Mouse (Mus musculus) gastrocnemius, adult 8-10 months (tissue): Measurements from ENCODE around the gene Ube2g2. TPM values are rescaled to one million over a fixed set of nuclear protein-coding genes. Genes with fewer than 3 reads are reported as not detected.
"Not testable (repeated sequence)": the region's sequence is repeated elsewhere in the genome, so short reads cannot be mapped to it uniquely, and the experiment has no call there.

Source experiments
- DNase-seq, 2 experiments: peaks; one replicate each; pipeline ENCODE4 v3.0.0; 2022; ENCODE audit warnings: low spot score in 2 of 2
- total RNA-seq, 4 experiments: library from RNA; stranded (reverse); gene quantifications; 2 replicates each; pipeline ENCODE4 v1.2.4; 2022

The Ube2g2 gene
- total RNA-seq, 4 experiments from 2014 or later: 81.6 to 141 (median 104) TPM

GRCm38 (mm10) chr10:77636234-77636922 lies 14.3 kb downstream of the Ube2g2 start:
- DNase-seq: no peak

- DNase-seq: no peak
Observed at GRCm38 (mm10) chr10:77638956-77639355, 16.9 kb downstream of the Ube2g2 start.

- no peak for DNase-seq
Observed at GRCm38 (mm10) chr10:77643160-77643559, 21.1 kb downstream of the Ube2g2 start.

DNA sequence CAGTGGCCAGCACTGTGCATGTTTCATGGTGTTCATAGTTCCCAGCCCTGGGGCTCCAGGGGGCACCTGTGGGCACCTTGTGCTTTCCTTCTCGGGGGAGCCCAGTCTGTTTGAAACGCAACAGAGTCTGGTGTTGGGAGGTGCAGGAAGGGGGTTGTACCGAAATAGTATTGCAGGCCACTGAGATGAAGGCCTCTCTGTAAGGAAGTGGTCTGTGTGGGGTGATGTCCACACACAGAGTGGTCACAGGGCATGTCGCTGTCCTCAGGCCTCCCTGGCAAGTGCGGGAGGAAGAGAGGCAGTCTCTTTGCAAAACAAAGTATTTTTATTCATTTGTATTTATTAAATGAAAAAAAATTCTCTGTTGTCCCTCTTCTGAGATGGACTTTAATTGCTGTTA lies 23.5 kb downstream of the Ube2g2 start:
- no peak for DNase-seq

DNA sequence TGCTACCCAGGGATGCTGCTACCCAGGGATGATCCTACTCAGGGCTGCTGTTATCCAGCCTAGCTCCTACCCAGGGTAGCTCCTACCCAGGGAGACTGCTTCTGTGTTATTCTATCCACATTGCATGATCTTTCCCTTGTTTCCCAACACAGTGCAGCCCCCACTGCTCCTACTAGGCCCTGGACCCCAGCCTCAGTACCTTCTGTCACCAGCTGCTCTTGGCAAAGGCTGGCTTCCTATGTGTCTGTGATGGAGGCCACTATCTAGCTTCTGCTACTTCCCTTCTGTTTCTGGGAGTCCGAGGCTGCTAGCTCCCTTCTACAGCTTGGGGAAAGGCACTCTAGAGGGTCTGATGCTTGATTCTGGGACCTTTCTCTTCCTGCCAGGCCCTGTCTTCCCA lies 25.4 kb downstream of the Ube2g2 start:
- DNase-seq: no peak

- DNase-seq: no peak
Observed at GRCm38 (mm10) chr10:77647901-77648300, 25.8 kb downstream of the Ube2g2 start.

- no peak for DNase-seq
Observed at GRCm38 (mm10) chr10:77652046-77652445, 30.0 kb downstream of the Ube2g2 start.

GRCm38 (mm10) chr10:77658286-77658994 lies 36.4 kb downstream of the Ube2g2 start:
- DNase-seq: no peak

DNA sequence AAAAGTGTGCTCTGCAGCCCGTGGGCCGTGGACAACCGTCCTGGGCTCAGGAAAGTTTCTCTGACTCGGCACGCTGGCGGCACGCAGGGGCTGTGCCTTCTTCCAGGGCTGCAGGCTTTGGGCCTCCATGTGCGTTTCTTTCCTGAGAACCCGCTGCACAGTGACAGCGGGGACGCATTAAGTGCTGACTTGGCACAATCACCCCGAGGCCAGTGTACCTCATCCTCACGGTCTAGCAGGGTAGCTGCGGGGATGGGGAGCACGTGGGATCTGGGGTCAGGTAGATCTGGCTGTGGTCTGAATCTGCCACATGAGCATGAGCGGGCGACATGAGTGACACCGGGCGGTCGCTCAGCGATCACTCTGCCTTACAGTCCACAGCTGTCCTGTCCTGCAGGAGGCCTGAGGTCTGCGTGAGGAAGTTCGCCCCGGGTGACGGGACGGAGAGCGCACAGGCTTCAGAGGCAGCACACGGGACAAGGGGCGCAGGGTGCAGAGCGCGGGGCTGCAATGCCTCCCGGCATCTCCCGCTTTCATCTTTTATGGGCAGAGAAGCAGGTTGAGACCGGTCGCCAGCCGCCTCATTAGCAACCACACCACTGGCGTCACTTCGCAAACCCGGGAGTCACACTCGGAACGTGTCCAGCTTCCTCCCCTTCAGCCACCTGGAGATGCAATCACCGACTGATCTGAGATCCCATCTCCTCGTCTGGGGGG lies 42.0 kb downstream of the Ube2g2 start:
- DNase-seq: no peak

GRCm38 (mm10) chr10:77666342-77666741 lies 44.3 kb downstream of the Ube2g2 start:
- DNase-seq: no peak

DNA sequence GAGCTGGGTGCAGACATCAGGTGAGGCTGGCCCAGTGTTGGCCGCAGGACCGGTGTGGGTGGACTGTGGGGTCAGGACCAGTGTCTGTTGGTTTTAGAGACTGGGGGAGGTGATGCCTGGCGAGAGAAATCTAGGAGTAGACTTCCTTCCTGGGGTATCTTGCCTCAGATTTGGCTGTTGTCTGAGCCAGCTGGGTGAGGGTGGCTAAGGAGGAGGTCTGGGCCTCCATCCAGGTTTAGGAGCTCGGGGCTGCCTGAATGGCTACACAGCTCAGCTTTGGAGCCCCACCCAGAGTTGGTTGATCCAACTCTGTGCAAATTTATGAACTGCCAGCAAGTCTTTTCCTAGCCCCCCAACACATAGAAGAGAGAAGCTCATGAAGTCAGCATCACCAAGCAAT lies 45.3 kb downstream of the Ube2g2 start:
- DNase-seq: no peak

- DNase-seq: no peak
Observed at GRCm38 (mm10) chr10:77670710-77671109, 48.6 kb downstream of the Ube2g2 start.

DNA sequence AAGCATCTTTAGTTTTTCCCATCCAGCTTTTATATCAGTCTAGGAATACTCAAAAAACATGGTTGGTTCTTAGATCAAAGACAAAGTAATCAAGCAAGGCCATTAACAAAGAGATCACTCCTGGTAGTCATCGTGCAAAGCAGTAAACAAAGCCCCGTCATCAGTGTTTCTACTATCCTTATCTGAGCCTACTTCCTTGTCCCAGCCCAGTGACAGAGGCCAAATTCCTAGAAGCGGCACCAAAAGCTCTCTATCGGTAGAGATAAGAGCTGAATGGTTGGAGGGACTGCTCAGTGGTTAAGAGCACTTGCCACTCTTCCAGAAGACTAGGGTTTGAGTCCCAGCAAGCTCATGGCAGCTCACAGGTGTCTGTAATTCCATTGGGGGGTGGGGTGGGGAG lies 49.4 kb downstream of the Ube2g2 start:
- DNase-seq: no peak

DNA sequence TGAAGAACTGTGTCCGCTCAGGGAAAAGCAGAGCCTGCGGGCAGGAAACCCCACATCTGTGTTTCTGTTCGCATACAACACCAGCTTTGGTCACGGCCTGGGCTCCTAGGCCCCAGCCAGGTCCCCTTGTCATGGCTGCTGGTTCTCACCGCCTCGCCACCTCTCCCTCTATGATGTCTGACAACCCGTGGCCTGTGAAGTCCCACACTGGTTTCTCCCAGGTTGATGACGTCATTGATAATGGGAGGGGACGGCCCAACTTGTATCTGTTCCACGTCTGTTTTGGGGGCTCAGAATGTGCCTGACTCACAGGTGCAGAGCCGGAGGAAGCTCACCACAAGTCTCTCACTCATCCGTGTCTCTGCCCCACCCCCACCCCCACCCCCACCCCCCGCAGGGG lies 51.7 kb downstream of the Ube2g2 start:
- DNase-seq: no peak

- DNase-seq: no peak
Observed at GRCm38 (mm10) chr10:77677562-77677961, 55.5 kb downstream of the Ube2g2 start.

DNA sequence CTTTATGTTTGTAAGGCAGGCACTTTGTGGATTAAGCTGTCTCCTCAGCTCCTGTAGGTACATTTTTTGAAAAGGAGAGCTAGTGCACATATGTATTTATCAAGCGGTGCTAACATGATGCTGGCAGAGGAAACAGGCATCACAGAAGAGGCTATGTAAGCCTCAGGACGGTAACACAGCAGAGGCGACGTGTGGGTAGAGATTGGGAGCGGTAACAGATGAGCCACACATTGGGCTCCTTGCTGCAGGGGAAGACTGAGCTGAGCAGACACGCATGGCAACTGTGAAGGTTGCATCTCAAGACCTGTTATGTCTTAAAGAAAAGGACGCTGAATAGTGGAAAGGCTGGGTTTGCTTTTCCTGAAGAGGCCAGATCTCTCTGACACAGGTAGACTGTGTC lies 60.9 kb downstream of the Ube2g2 start:
- DNase-seq: no peak

- no peak for DNase-seq
Observed at GRCm38 (mm10) chr10:77684181-77684580, 62.1 kb downstream of the Ube2g2 start.

- no peak for DNase-seq
Observed at GRCm38 (mm10) chr10:77685895-77686664, 64.0 kb downstream of the Ube2g2 start, which contains the start of gene Tspear. Gene Tspear (plus strand): TSS chr10:77686569.

DNA sequence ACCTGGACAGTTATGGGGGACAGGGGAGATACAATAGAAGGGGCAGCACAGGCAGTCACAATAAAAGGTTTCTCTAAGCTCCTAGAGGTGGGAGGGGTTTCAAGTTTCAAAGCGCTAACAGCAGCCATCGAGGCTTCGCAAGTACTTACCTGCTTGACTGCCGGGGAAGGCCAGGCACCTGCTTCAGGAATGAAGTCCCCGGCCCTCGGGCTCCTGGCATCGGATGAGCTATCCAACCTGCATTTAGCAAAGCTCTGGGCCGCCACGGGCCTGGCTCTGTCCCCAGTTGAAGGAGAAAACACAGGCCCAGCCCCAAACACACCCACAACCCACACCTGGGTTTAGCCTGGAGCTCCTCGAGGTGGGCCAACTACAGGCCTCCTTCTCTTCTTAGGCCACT lies 64.9 kb downstream of the Ube2g2 start:
- DNase-seq: no peak

DNA sequence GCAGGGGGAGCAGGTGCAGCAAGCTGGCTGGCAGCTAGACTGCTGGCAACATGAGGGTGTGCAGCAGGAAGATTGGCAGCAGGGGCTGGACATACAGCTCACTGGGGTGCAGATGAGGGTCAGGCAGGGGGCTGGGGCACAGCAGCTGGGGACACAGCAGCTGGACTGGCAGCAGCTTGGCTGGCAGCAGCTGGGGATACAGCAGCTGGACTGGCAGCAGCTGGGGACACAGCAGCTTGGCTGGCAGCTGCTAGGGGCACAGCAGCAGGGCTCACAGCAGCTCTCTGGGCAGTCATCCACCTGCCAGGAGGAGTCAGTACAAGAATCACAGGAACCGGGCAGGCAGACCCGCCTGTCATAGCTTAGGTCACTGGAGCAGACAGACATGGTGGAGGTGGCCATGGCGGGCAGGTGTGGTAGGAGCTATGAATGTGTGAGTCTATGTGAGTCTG lies 68.3 kb downstream of the Ube2g2 start, which contains the start of gene Gm19402:
Gene Gm19402 (minus strand): TSS at position 402 of the 452 bp plus-strand sequence.
- not testable (repeated sequence) for DNase-seq
